Mouse (Mus musculus) B cell, adult 2 months (primary cell): ENCODE results near the gene Nrf1.

Experiments
- DNase-seq, 2 experiments: peaks; one replicate each; pipeline ENCODE4 v3.0.0; 2022

Nrf1 gene

GRCm38 (mm10) chr6:30047271-30048162 is at the start of gene Nrf1:
Gene Nrf1 (plus strand): TSS chr6:30047988.
- DNase-seq: peak; percentile 94 to 96

DNA sequence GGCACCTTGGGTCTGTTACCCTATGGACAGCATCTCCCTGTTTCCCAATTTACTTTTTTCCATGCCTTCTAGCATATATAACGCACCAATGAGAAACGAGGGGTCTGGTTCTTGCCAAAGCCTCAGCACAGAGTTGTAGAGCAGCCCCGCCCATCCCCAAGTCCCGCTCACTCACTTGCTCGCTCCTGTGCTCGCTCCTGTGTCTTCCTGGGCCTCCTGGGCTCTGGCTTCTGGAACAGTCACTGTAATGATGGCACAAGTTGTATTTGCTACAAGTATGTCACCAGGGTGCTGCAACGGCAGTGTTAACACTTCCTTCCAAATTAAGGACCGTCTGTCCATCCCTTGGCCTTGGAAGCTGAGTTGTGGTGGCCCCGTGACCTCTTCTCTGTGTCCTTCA is 49.6 kb upstream of the Nrf1 start:
- no peak for DNase-seq

DNA sequence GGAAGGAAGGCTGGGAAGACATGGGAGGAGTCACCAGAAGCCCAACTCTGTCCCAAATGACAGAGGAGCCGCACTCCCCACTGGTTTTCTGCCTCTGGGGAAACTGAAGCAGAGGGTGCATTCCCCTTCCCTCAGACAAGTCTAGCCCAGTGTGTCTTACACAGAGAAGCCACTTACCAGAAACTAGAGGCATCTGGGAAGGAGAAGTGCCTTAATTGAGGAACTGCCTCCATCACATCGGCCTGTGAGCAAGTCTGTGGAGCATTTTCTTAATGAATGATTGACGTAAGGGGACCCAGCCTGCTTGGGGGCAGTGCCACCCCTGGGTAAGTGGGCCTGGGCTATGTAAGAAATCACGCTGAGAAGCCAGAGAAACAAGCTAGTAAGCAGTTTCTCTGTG is 49.0 kb upstream of the Nrf1 start:
- no peak for DNase-seq

GRCm38 (mm10) chr6:30002628-30003027 is 45.2 kb upstream of the Nrf1 start:
- no peak for DNase-seq

GRCm38 (mm10) chr6:30005851-30006250 is 41.9 kb upstream of the Nrf1 start:
- no peak for DNase-seq

DNA sequence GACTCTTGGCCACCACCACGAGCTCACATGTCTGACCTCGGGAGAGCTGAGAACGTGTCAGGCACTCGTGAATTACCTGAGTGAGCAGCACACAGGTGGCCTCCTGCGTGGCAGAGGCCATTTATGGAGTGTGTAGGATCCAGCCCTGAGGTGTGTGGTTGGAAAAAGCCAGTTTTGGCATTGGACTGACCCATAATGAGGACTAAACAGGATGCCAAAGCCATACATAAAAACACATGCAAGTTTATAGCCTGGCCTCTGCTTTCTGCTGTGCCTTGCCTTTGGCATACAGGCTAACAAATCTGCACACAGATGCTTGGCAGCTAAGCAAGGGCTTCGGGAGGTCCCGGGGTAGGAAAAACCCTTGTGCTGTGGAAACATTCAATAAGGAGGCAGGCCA is 38.6 kb upstream of the Nrf1 start:
- no peak for DNase-seq

DNA sequence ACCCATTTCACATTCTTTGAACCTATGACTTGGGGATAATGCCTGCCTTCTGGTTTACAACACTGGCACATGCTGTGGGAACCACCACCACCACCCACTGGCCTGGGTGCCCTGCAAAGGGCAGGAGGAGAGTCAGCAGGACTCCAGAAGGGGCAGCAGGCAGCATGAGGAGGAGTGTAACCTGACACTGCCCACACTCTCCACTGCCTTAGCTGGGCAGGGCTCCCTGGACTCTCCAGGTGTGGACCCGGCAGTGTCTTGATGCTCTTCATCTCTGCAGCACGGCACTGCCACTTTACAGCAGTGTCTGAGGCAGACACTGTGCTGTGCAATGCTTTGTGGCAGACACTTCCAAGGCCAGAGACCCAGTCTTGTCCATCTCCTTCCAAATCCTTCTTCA is 34.3 kb upstream of the Nrf1 start:
- DNase-seq: no peak

DNA sequence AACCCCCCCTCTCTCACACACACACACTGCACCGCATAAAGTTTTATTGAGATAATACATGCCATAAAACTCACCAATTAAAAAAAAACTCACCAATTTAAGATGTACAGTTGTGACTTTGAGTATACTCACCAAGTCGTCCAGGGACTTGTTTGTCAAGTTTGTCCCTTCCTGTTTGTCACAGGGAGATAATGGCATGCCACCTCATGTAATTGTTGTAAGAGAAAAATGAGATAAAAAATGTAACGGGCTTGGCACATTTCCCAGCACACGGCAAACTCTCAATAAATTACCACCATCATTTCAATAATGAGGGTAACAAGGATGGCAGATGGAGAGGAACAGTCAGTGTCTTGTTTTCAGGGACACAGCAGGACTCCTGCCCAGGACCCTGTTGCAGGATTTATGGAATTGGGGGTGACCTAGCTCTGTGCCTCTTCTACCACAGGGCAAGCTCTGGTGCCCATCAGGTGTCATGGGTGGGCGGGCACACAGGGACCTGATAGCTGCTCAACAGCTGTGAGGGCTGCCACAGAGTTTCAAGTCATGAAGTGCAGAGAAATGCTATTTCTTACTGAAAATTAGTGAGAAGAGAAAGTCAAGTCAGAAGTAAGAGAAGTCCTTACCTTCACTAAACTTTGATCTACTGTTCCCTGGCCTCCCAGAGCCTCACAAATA is 33.5 kb upstream of the Nrf1 start:
- no peak for DNase-seq

GRCm38 (mm10) chr6:30021241-30021640 is 26.5 kb upstream of the Nrf1 start:
- DNase-seq: no peak

DNA sequence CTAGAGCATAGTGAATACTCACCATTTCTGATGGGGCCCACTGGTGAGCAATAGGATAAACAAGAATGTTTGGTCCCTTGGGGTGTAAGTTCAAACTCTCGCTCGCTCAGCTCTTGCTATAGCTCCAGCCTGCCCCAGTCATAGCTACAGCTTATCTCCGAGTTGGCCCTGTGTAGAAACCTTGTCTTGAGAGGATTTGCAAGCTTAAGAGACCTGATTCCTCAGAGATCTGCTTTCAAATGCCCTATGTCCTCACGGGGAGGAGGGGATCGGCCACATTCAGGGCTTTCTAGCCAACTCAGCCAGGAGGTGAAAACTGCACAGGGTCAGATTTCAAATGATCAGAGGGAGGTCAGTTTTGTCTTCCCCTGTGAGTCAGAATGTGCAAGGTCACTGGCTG is 26.1 kb upstream of the Nrf1 start:
- no peak for DNase-seq

GRCm38 (mm10) chr6:30026799-30027198 is 21.0 kb upstream of the Nrf1 start:
- DNase-seq: no peak

- DNase-seq: no peak
Observed at GRCm38 (mm10) chr6:30028358-30028757, 19.4 kb upstream of the Nrf1 start.

- no peak for DNase-seq
Observed at GRCm38 (mm10) chr6:30035112-30035511, 12.7 kb upstream of the Nrf1 start.

DNA sequence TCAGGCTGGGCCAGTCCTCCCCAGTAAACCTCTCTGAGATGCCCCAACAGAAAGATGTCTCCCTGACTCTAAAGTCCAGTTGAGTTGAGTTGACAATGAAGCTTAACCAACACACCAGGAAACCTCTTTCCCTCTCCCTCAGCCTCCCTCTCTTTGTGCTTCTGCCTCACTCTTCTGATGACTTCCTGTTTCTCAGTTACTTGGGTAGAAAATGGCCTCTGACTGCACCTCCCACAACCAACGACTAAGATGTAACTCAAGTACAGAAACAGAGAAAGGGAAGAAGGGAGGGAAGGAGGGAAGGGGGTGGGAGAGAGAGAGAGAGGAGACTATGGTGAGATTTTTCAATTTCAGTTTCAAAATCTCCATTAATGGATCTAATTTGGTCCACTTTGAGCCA is 6.3 kb upstream of the Nrf1 start:
- no peak for DNase-seq

DNA sequence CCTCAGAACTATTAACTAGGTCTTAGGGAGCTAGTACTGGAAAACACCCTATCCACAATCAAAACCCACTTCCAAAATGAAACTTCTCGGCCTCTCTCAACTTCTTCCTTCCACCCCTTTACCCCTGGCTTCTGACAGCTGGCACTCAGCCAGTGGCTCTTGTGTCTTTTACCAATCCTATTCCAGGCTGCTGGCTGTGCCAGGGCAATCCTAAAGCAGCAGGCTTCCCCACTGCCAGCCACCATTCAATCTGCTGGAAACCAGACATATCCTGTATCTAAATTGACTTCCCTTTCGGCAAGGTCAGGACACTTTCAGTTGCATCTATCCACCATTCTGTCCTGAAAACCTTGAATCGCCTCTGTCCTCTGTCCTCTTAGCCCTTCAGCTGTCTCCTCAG is 5.3 kb upstream of the Nrf1 start:
- DNase-seq: no peak

GRCm38 (mm10) chr6:30048163-30048500 is 344 bp downstream of the Nrf1 start:
- DNase-seq: no peak

GRCm38 (mm10) chr6:30048501-30049353 is 939 bp downstream of the Nrf1 start:
- peak; percentile 60 to 66 for DNase-seq

DNA sequence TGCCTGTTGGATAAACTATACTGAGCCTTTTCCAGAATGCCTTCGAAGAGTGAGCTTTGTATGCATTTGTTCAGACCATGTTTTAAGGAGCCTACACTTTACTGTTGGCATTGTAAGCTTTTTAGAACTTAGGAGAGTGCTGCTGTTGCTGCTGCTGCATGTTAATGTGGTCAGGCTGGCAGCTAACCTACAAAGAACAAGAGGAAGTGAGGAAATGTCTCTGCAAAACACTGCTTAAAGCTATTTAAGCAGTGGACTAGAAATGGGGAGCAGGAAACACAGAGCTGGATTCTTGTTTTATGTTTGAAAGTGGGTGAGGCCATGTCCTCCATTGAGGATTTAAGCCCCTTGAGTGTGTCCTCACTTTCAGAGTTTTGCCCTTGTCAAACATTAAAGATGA is 5.3 kb downstream of the Nrf1 start:
- DNase-seq: no peak

DNA sequence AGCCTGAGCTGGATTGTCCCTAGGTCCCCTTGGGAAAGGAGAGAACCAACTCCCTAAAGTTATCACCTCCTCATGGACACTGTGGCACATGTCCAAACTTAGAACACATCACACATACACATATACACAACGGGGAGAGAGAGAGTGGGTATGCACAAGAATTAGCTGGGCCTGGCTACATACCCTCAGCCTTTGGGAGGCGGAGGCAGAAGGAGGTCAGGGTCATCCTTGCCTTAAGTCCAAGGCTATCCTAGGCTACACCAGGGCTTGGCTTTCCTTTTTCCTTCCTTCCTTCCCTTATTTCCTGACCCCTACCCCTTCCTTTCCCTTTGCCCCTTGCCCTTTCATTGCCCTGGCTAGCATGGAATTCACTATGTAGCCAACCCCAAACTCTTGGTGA is 14.8 kb downstream of the Nrf1 start:
- DNase-seq: no peak

DNA sequence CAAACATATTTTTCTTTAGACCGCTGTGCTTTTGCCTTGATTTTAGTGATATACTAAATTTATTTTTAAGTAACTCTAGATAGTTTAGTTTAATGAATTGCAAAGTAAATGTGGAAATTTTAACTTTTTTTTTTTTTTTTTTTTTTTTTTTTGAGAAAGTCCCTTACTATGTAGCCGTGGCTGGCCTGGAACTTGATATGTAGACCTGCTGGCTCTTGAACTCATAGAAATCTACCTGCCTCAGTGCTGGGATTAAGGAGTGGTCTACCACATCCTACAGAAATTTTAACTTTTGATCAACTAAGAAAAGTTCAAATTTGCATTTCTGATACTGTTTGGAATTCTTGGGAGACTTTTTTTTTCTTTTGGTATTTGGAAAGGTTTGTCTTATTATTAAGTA is 17.6 kb downstream of the Nrf1 start:
- DNase-seq: no peak

DNA sequence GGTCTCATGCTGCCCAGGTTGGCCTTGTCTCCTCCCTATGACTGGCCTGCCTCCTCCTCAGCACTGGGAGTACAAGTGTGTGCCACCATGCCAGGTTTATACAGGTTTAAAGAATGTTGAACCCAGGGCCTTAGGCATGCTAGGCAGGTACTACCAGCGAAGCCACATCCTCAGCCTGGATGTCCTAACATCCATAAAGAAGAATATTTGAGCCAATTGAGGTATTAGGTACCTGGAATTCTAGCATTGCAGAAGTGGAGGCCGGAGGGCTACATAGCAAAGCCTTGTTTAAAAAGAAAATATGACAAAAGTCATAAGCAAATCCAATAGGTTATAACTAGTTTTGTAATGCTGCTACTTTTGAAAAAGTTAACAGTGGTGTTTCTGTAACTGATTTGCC is 19.0 kb downstream of the Nrf1 start:
- no peak for DNase-seq

DNA sequence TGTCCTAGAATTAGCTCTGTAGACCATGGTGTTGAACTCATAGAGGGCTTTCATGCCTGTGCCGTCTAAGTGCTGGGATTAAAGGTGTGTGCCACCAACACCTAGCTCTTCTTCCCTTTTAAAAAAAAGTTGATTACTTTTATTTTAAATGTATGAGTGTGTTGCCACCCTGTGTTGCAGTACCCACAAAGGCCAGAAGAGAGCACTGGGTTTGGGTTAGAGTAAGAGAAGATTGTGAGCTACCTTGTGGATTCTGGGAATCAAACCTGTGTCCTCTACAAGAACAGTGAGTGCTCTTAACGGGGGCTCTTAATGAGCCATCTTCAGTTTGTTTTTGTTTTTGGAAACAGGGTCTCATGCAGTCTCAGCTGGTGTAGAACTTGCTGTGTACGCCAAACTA is 24.7 kb downstream of the Nrf1 start:
- peak; percentile 41 to 54 for DNase-seq

DNA sequence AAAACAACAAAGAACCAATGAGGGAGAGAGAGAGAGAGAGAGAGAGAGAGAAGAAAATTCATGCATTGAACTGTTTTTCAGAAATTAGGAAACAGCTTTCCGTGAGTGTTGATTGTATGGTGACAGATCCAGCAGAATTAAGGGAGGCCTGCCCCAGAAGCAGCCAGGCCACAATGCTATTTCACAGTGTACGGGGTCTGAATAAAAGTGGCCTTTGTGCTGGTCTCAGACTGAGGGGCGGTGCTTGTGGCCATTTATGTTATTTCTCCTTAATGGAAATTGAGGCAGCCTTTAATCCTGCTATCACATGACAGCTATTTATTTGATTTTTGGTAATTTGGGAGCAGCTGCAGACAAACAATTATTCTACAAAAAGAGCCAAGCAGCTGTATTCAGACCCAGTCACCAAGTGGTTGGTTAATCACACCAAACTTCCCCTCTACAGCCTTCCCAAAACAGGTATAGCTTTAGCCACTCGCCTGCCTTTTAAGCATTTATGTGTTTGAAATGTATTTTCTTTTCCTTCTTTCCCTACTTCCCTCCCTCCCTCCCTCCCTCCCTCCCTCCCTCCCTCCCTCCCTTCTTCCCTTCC is 31.2 kb downstream of the Nrf1 start:
- DNase-seq: no peak
